Mouse (Mus musculus): ENCODE results near the gene Gm14443.
"Not testable (repeated sequence)": the region's sequence is repeated elsewhere in the genome, so short reads cannot be mapped to it uniquely, and the experiment has no call there.

Gene Gm14443

GRCm38 (mm10) chr2:175175401-175176180 is at the start of gene Gm14443:
Gm14443 (minus strand) TSS chr2:175175871.
- peak; percentile 2 for DNase-seq (ENCODE audit: low read depth)

GRCm38 (mm10) chr2:175206732-175207131 is 31.1 kb upstream of the Gm14443 start, which contains the start of gene Gm14391:
Gm14391 (minus strand) TSS chr2:175206917.
- DNase-seq (ENCODE audit: low read depth), result not testable (repeated sequence)

- DNase-seq (ENCODE audit: low read depth), result not testable (repeated sequence)
Measured at GRCm38 (mm10) chr2:175179008-175179407, 3.3 kb upstream of the Gm14443 start.

- DNase-seq (ENCODE audit: low read depth), result no peak
Measured at GRCm38 (mm10) chr2:175176312-175176711, 641 bp upstream of the Gm14443 start.

- not testable (repeated sequence) for DNase-seq (ENCODE audit: low read depth)
Measured at GRCm38 (mm10) chr2:175174058-175174457, 1.6 kb downstream of the Gm14443 start.

GRCm38 (mm10) chr2:175172906-175173595 is 2.6 kb downstream of the Gm14443 start:
- not testable (repeated sequence) for DNase-seq (ENCODE audit: low read depth)

- no peak for DNase-seq (ENCODE audit: low read depth)
Measured at GRCm38 (mm10) chr2:175172123-175172522, 3.5 kb downstream of the Gm14443 start.

- DNase-seq (ENCODE audit: low read depth), result not testable (repeated sequence)
Measured at GRCm38 (mm10) chr2:175166870-175167269, 8.8 kb downstream of the Gm14443 start.

GRCm38 (mm10) chr2:175165110-175165509 is 10.6 kb downstream of the Gm14443 start:
- DNase-seq (ENCODE audit: low read depth), result not testable (repeated sequence)

- not testable (repeated sequence) for DNase-seq (ENCODE audit: low read depth)
Measured at GRCm38 (mm10) chr2:175161438-175161837, 14.2 kb downstream of the Gm14443 start.

- no peak for DNase-seq (ENCODE audit: low read depth)
Measured at GRCm38 (mm10) chr2:175158642-175159041, 17.0 kb downstream of the Gm14443 start.

- DNase-seq (ENCODE audit: low read depth), result no peak
Measured at GRCm38 (mm10) chr2:175156696-175157095, 19.0 kb downstream of the Gm14443 start.

- DNase-seq (ENCODE audit: low read depth), result not testable (repeated sequence)
Measured at GRCm38 (mm10) chr2:175141993-175142295, 33.7 kb downstream of the Gm14443 start, which contains the start of gene Gm14399. Gm14399 (minus strand) TSS chr2:175142012.

- peak; percentile 0 for DNase-seq (ENCODE audit: low read depth)
Measured at GRCm38 (mm10) chr2:175141118-175141992, 34.3 kb downstream of the Gm14443 start.

- DNase-seq (ENCODE audit: low read depth), result not testable (repeated sequence)
Measured at GRCm38 (mm10) chr2:175140624-175141023, 35.0 kb downstream of the Gm14443 start.
